Mouse (Mus musculus) forebrain, embryonic 11.5 days (tissue): Measurements from ENCODE around the gene Ptprr. TPM values are rescaled to one million over a fixed set of nuclear protein-coding genes. Genes with fewer than 3 reads are reported as not detected.

Source experiments
- ATAC-seq: fragments of 200-750 bp; cut with Nextera tagmentation; replicated peaks from 2 replicates; pipeline ENCODE4 v1.8.0; 2017; ENCODE audit warnings: moderate TSS enrichment; ENCODE audit not compliant: low FRiP score
- DNase-seq: peaks from one replicate; pipeline ENCODE4 v3.0.0-alpha.2; 2017; ENCODE audit warnings: low spot score
- H3K27ac ChIP-seq: fragments of 300-500 bp; sonication (generic); 2 replicates; pipeline ENCODE4 v1.5.1; 2014; ENCODE audit warnings: low read depth, low read length
- H3K27me3 ChIP-seq: fragments of 300-500 bp; sonication (generic); 2 replicates; pipeline ENCODE4 v1.6.1; 2014; ENCODE audit warnings: mild to moderate bottlenecking, low read length, mixed read lengths; ENCODE audit not compliant: control insufficient read depth, insufficient read depth
- H3K36me3 ChIP-seq: fragments of 300-500 bp; sonication (generic); 2 replicates; pipeline ENCODE4 v1.6.1; 2014; ENCODE audit warnings: mild to moderate bottlenecking, low read length, moderate library complexity, mixed read lengths; ENCODE audit not compliant: control insufficient read depth, insufficient read depth
- H3K4me1 ChIP-seq: fragments of 300-500 bp; sonication (generic); replicated peaks from 2 replicates; pipeline ENCODE4 v1.6.1; 2014; ENCODE audit warnings: low read length, mixed read lengths; ENCODE audit not compliant: control insufficient read depth, insufficient read depth
- H3K4me2 ChIP-seq: fragments of 300-500 bp; sonication (generic); 2 replicates; pipeline ENCODE4 v1.6.1; 2014; ENCODE audit warnings: low read depth, mild to moderate bottlenecking, low read length, moderate library complexity, mixed read lengths; ENCODE audit not compliant: severe bottlenecking
- H3K4me3 ChIP-seq: fragments of 300-500 bp; sonication (generic); 2 replicates; pipeline ENCODE4 v1.5.1; 2014; ENCODE audit warnings: low read depth, low read length
- H3K9ac ChIP-seq: fragments of 300-500 bp; sonication (generic); 2 replicates; pipeline ENCODE4 v1.6.1; 2014; ENCODE audit warnings: low read length
- H3K9me3 ChIP-seq: fragments of 300-500 bp; sonication (generic); 2 replicates; pipeline ENCODE4 v1.6.1; 2016; ENCODE audit warnings: low read length, mixed read lengths; ENCODE audit not compliant: control insufficient read depth
- WGBS: fragments of 180-500 bp; shearing (Covaris S2); extraction: QIAGEN DNeasy Blood & Tissue Kit; methylation state at CpG from one replicate; pipeline ENCODE4 v1.1.7; 2014; 5-methylcytosine and 5-hydroxymethylcytosine counted together
- polyA plus RNA-seq: library from polyadenylated mRNA; unstranded; fragments of >200 nt; fragmentation: Nextera tagmentation; extraction: Ambion mirVana; gene quantifications from 2 replicates; pipeline ENCODE4 v1.2.1, GENCODE M21; 2014

The Ptprr gene
- 0.47 and 0.69 TPM in 2 replicates for polyA plus RNA-seq

- Histone ChIP-seq H3K9ac (peak within 1 kb of the TSS; percentile 54), H3K27me3 (no peaks in the 10 kb centered on the region), H3K36me3 (no peaks in the 10 kb centered on the region), H3K9me3 (no peaks in the 10 kb centered on the region), H3K27ac (no peak within 1 kb of the TSS), H3K4me1 (peaks cover 3% of the 10 kb centered on the region; the same call in 1 of the 2 replicates), H3K4me2 (peak within 1 kb of the TSS; percentile 62), H3K4me3 (peak within 1 kb of the TSS; percentile 34)
- WGBS = under 1% methylated on average over 19 of the region's 19 CpGs
- DNase-seq = peak; percentile 90
- ATAC-seq = peak; percentile 96
Measured at GRCm38 (mm10) chr10:116017845-116018479, at the start of gene Ptprr. TSS of gene Ptprr (plus strand) at chr10:116018213.

- no peaks in the 10 kb centered on the region for H3K4me1 ChIP-seq
- no peaks in the 10 kb centered on the region for H3K9me3 ChIP-seq
- no peak overlapping the region for H3K4me2 ChIP-seq
- H3K27ac ChIP-seq = no peak overlapping the region
- H3K36me3 ChIP-seq = no peaks in the 10 kb centered on the region
- H3K27me3 ChIP-seq = no peaks in the 10 kb centered on the region
- whole genome bisulfite sequencing = 84% methylated on average over 7 of the region's 7 CpGs
- no peak overlapping the region for H3K9ac ChIP-seq
- ATAC-seq (no peak), DNase-seq (no peak)
- H3K4me3 ChIP-seq = no peak overlapping the region
Measured at GRCm38 (mm10) chr10:115976345-115976744, 41.7 kb upstream of the Ptprr start.

- 69% methylated on average over 7 of the region's 7 CpGs for WGBS
- H3K4me3 ChIP-seq = no peak overlapping the region
- no peak overlapping the region for H3K9ac ChIP-seq
- ATAC-seq (no peak), DNase-seq (no peak)
- H3K4me1 ChIP-seq = no peaks in the 10 kb centered on the region
- no peaks in the 10 kb centered on the region for H3K36me3 ChIP-seq
- H3K4me2 ChIP-seq = no peak overlapping the region
- no peaks in the 10 kb centered on the region for H3K27me3 ChIP-seq
- H3K27ac ChIP-seq = no peak overlapping the region
- no peaks in the 10 kb centered on the region for H3K9me3 ChIP-seq
Measured at GRCm38 (mm10) chr10:115978992-115979391, 39.0 kb upstream of the Ptprr start.

GRCm38 (mm10) chr10:115980018-115980417, 38.0 kb upstream of the Ptprr start:
- DNase-seq = no peak
- no peaks in the 10 kb centered on the region for H3K36me3 ChIP-seq
- H3K9ac ChIP-seq = no peak overlapping the region
- H3K27ac ChIP-seq = no peak overlapping the region
- no peaks in the 10 kb centered on the region for H3K4me1 ChIP-seq
- 93% methylated on average over 2 of the region's 2 CpGs for WGBS
- no peak overlapping the region for H3K4me2 ChIP-seq
- H3K4me3 ChIP-seq = no peak overlapping the region
- ATAC-seq = no peak
- H3K9me3 ChIP-seq = no peaks in the 10 kb centered on the region
- H3K27me3 ChIP-seq = no peaks in the 10 kb centered on the region

GRCm38 (mm10) chr10:115984308-115984707, 33.7 kb upstream of the Ptprr start:
- DNase-seq = no peak
- Histone ChIP-seq H3K27ac (no peak overlapping the region), H3K4me1 (no peaks in the 10 kb centered on the region), H3K9me3 (no peaks in the 10 kb centered on the region), H3K27me3 (no peaks in the 10 kb centered on the region), H3K9ac (no peak overlapping the region), H3K36me3 (no peaks in the 10 kb centered on the region), H3K4me3 (no peak overlapping the region), H3K4me2 (no peak overlapping the region)
- no peak for ATAC-seq
- WGBS = 64% methylated on average over 6 of the region's 6 CpGs

- Histone ChIP-seq H3K9ac (no peak overlapping the region), H3K4me3 (no peak overlapping the region), H3K9me3 (no peaks in the 10 kb centered on the region), H3K4me2 (no peak overlapping the region), H3K27me3 (no peaks in the 10 kb centered on the region), H3K4me1 (no peaks in the 10 kb centered on the region), H3K36me3 (no peaks in the 10 kb centered on the region), H3K27ac (no peak overlapping the region)
- ATAC-seq (no peak), DNase-seq (no peak)
- WGBS = 81% methylated on average over 8 of the region's 8 CpGs
Measured at GRCm38 (mm10) chr10:116001838-116002237, 16.2 kb upstream of the Ptprr start.

- DNase-seq (no peak), ATAC-seq (no peak)
- Histone ChIP-seq H3K27me3 (no peaks in the 10 kb centered on the region), H3K9me3 (no peaks in the 10 kb centered on the region), H3K9ac (no peak overlapping the region), H3K4me2 (no peak overlapping the region), H3K27ac (no peak overlapping the region), H3K4me3 (no peak overlapping the region), H3K4me1 (no peaks in the 10 kb centered on the region), H3K36me3 (no peaks in the 10 kb centered on the region)
- 60% methylated on average over 6 of the region's 6 CpGs for WGBS
Measured at GRCm38 (mm10) chr10:116006675-116007074, 11.3 kb upstream of the Ptprr start.

- H3K27ac ChIP-seq = no peak overlapping the region
- no peaks in the 10 kb centered on the region for H3K27me3 ChIP-seq
- H3K9ac ChIP-seq = peak overlapping the region; percentile 30
- peak; percentile 74 for ATAC-seq
- peaks cover 3% of the 10 kb centered on the region; the same call in 1 of the 2 replicates for H3K4me1 ChIP-seq
- H3K9me3 ChIP-seq = no peaks in the 10 kb centered on the region
- peak overlapping the region; percentile 34 for H3K4me3 ChIP-seq
- peak overlapping the region; percentile 62 for H3K4me2 ChIP-seq
- no peak for DNase-seq
- H3K36me3 ChIP-seq = no peaks in the 10 kb centered on the region
- WGBS = under 1% methylated on average over 17 of the region's 17 CpGs
Measured at GRCm38 (mm10) chr10:116018480-116018891, 473 bp downstream of the Ptprr start.
